Mouse (Mus musculus): ENCODE measurements around the gene Tln1. TPM values are rescaled to one million over a fixed set of nuclear protein-coding genes. Genes with fewer than 3 reads are reported as not detected.
A peak's percentile ranks its signal among the peaks of the same experiment; 100 is the strongest.
"Not testable (repeated sequence)": the region's sequence is repeated elsewhere in the genome, so short reads cannot be mapped to it uniquely, and the experiment has no call there.

Tln1 gene
- total RNA-seq (2021): 100 to 1,000 TPM; 147 to 167 TPM

GRCm38 (mm10) chr4:43561997-43562768 is at the start of gene Tln1, which contains the start of gene Creb3:
Gene Tln1, minus strand, starts transcription at chr4:43562691.
Gene Creb3, plus strand, starts transcription at chr4:43562332.
- intact Hi-C loops (cut with DNase I): loop anchor here (2.0 to 10.0 kb wide), 4 partner anchors 17 to 527 kb away; partner anchors contain the start of genes Gba2, Rgp1 and Stoml2
- peak; percentile 97 for DNase-seq

- intact Hi-C loops (cut with DNase I): no loop called here
- no peak for DNase-seq
Observed at GRCm38 (mm10) chr4:43604751-43605685, 42.5 kb upstream of the Tln1 start.

GRCm38 (mm10) chr4:43604099-43604498 is 41.6 kb upstream of the Tln1 start:
- intact Hi-C loops (cut with DNase I): no loop called here
- no peak for DNase-seq

- intact Hi-C loops (cut with DNase I): no loop called here
Observed at GRCm38 (mm10) chr4:43600195-43600934, 37.9 kb upstream of the Tln1 start.

GRCm38 (mm10) chr4:43598650-43599380 is 36.3 kb upstream of the Tln1 start:
- DNase-seq: no peak
- intact Hi-C loops (cut with DNase I): no loop called here

More at GRCm38 (mm10) chr4:43600195-43600934, 37.9 kb upstream of the Tln1 start:
- no peak for DNase-seq

- DNase-seq: no peak
- intact Hi-C loops (cut with DNase I): no loop called here
Observed at GRCm38 (mm10) chr4:43598200-43598599, 35.7 kb upstream of the Tln1 start.

GRCm38 (mm10) chr4:43596597-43596996 is 34.1 kb upstream of the Tln1 start:
- DNase-seq; intact Hi-C loops (cut with DNase I): not testable (repeated sequence)

GRCm38 (mm10) chr4:43593453-43593852 is 31.0 kb upstream of the Tln1 start:
- no peak for DNase-seq
- intact Hi-C loops (cut with DNase I): no loop called here

GRCm38 (mm10) chr4:43591961-43592360 is 29.5 kb upstream of the Tln1 start:
- intact Hi-C loops (cut with DNase I): no loop called here
- no peak for DNase-seq

- no peak for DNase-seq
- intact Hi-C loops (cut with DNase I): no loop called here
Observed at GRCm38 (mm10) chr4:43591543-43591942, 29.1 kb upstream of the Tln1 start.

- intact Hi-C loops (cut with DNase I): loop anchor here (2.0 kb wide), 1 partner anchor 69 kb away; the partner anchor contains the start of gene Hint2
Observed at GRCm38 (mm10) chr4:43587681-43588080, 25.2 kb upstream of the Tln1 start.

GRCm38 (mm10) chr4:43586411-43586810 is 23.9 kb upstream of the Tln1 start:
- DNase-seq: peak; percentile 45 to 50
- intact Hi-C loops (cut with DNase I): no loop called here

More at GRCm38 (mm10) chr4:43587681-43588080, 25.2 kb upstream of the Tln1 start:
- no peak for DNase-seq

GRCm38 (mm10) chr4:43585682-43586081 is 23.2 kb upstream of the Tln1 start:
- no peak for DNase-seq
- intact Hi-C loops (cut with DNase I): no loop called here

- no peak for DNase-seq
- intact Hi-C loops (cut with DNase I): no loop called here
Observed at GRCm38 (mm10) chr4:43584444-43585416, 22.2 kb upstream of the Tln1 start, which contains the start of gene Msmp. Gene Msmp, minus strand, starts transcription at chr4:43584494.

- DNase-seq: no peak
- intact Hi-C loops (cut with DNase I): no loop called here
Observed at GRCm38 (mm10) chr4:43583421-43583820, 20.9 kb upstream of the Tln1 start.

GRCm38 (mm10) chr4:43582241-43582640 is 19.8 kb upstream of the Tln1 start:
- DNase-seq: no peak
- intact Hi-C loops (cut with DNase I): no loop called here

GRCm38 (mm10) chr4:43581381-43581780 is 18.9 kb upstream of the Tln1 start:
- no peak for DNase-seq
- intact Hi-C loops (cut with DNase I): no loop called here

- intact Hi-C loops (cut with DNase I): no loop called here
- DNase-seq: no peak
Observed at GRCm38 (mm10) chr4:43580721-43581120, 18.2 kb upstream of the Tln1 start.

Data from heart, postnatal 10 days (tissue).